Mouse (Mus musculus): ENCODE data around the gene Fam207a. TPM values are rescaled to one million over a fixed set of nuclear protein-coding genes. Genes with fewer than 3 reads are reported as not detected.
A peak's percentile ranks its signal among the peaks of the same experiment; 100 is the strongest.

Fam207a gene
- total RNA-seq, 2 experiments from 2014 or later = 23.8 to 26.0 TPM

DNA sequence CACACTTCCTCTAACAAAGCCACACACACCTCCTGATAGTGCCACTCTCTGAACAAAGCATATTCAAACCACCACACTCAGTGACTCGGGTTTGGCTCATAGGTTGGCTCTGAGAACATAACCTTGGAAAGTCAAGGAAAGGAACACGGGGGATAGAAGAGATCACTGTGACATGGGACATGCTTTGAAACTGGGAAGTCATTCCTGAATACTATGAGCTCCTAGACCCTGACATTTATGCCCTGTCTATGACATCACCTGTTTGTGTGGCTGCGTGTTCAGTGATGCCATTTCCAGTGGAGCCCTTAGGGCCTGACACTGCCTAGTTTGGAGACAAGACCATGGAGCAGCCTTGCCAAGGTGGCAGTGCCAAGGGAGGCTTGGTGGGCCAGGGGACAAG lies 57.9 kb downstream of the Fam207a start:
- DNase-seq (ENCODE audit: low spot score in 2 of 2) = no peak

DNA sequence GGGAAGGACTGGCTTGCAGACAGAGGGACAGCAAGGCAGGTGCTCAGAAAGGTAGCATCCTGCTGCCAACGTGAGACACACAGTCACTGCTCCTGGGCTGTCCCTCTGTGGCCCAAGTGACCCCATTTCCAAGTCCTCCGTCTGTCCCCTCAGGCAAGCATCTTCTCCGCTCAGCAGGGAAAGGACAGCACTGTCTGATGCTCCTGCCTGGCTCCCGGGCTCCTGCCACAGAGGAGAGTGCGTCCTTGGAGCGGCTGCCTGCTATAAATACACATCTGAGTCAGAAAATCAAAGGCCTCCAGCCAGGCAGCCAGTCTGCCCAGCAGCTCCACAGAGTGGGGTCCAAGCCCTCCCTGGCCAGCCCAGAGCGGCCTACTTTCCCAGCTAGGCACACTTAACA lies 59.1 kb downstream of the Fam207a start:
- peak in 1 of 2 experiments; percentile 35 for DNase-seq (ENCODE audit: low spot score in 2 of 2)

DNA sequence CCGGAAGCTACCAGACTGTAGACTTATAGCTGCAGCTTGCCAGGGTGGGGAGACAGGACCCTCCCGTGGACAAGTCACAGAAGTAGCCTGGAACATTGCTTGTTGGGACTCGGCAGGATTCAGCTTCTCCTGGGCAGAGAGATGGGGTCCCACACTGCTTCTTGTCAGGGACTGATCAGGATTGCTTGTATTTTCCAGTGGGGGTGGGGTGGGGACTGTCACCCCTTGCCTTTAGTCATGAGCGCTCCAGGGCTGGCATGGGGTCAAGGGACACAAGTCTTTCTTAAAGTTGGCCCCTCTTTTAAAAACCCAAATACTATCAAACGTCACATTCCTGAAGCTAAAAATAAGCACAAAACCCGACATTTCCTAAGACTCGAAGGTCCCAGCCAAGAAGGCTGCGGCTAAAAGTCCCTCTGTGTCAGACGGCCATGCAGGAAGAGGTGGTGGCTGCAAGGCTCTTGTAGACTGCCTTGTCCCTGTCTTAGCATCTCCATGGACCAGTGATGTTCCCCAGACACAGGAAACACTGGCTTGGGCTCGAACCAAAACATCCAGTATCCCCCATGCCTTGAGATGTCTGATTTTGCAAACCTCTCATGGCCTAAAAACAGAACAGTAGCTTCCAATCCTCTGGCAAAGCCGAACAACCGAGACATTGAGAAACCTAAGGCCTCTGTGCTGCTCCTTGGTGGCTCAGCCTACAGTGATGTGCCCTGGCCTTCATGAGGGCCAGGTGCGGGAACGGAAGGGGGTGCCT lies 60.2 kb downstream of the Fam207a start:
- DNase-seq (ENCODE audit: low spot score in 2 of 2) = no peak

DNA sequence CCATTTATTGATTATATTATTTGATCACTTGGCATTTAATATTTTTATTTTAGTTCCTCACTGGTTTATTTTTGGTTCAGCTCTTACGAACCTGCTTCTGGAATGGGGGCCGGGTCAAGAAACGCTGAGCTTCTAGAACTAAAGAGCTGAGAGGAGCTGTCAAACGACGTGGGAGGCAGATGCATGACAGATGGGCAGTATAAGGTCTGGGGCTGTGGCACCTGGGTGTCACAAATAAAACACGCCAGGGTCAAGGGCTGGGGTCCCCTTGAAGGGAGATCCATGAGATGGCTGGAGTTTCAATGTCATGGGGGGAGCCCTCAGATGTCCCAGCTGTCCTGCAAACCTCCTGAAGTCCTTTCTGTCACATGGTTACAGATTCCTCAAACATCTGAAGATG lies 60.8 kb downstream of the Fam207a start:
- DNase-seq (ENCODE audit: low spot score in 2 of 2) = no peak

DNA sequence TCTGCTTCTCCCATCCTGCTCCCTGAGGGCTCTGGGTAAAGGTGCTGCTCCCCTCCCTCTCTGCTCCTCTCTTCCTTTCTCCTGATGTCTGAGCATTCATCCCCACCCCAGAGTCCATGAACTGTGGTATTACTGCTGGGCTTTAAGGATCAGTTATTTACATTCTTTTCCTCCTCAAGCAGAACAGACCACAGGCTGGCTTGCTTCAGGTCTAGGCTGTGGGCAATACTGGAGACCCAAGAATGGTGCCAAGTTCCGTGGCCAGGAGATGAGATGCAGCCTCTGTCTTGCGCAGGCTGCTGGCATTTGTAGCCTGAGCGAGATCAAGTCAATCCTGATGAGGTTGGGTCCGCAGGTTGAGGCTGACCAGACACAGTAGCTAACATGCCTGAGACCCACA lies 63.8 kb downstream of the Fam207a start:
- DNase-seq (ENCODE audit: low spot score in 2 of 2) = no peak

DNA sequence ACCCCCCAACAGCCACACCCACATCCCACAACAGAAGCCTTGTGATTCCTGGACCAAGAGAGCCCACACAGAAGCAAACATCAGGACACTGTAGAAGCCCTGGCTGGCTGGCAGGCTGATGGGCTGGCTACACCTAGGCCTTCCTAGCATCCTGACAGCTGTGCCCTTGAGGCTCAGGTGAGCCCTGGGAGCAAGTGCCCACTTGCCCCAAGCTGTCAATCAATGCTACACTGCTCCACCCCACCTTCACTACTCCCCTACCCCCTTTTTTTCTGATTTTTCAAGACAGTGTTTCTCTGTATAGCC lies 65.5 kb downstream of the Fam207a start:
- no peak for DNase-seq (ENCODE audit: low spot score in 2 of 2)

DNA sequence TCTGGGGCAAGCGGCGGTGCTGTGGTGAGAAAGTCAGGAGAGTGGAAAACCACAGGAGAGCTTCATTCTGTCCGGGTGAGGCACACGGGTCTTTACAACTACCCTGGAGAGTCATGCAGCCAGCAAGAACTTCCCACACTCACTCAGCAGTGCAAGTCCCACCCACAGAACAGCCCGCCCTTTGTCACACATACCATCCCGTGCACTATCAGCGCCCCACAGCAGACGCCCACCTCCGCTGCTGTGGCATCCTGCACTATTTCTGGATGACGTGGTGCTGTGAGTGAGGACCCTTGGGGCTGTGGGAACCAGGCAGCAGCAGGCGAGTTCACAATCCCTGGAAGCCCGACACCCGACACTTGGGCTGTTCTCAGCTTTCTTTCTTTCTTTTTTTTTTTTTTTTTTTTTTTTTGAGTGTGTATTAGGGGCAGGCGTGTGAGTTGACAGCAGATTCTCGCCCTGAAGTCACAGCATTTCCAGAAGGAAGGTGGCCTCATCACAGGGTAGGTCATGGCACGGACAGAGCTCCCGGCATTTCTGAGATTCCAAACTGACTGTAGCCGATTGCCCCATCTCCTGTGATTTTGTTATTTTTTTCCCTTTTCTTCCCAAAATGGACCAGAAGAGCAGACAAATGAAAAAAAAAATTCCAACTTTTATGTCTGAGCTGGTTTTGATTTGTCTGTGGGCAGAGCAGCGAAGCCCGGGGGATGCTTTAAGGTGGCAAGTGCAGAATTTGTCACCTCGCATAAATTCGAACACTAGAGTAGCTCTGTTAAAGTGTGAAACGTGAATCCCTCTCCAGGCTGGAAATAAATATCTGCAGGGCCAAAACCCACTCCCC lies 66.0 kb downstream of the Fam207a start:
- no peak for DNase-seq (ENCODE audit: low spot score in 2 of 2)

DNA sequence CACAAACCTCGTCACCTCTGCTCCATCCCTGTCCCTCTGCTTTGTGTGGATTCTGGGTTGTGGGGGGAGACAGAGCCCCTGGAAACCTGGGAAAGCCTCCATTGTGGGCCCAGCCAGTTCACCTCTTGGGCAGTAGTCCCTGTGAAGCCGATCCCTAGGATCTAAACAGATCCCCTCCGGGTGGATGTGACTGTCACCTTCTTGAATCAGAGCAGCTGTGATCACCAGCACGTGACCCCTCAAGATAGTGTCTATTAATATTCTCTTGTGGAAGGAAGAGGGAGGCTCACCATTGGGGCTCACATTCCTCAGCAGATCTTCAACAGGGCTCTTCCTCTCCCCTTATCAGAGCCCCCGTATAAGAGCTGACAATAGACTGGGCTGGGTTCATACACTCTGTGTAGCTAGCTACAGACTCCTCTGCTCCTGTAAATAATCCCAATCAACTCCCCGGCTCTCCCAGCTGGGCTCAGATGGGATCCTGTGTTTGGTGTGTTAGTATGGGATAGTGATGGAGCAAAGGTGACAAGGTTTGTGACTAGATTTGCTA lies 66.8 kb downstream of the Fam207a start:
- no peak for DNase-seq (ENCODE audit: low spot score in 2 of 2)

DNA sequence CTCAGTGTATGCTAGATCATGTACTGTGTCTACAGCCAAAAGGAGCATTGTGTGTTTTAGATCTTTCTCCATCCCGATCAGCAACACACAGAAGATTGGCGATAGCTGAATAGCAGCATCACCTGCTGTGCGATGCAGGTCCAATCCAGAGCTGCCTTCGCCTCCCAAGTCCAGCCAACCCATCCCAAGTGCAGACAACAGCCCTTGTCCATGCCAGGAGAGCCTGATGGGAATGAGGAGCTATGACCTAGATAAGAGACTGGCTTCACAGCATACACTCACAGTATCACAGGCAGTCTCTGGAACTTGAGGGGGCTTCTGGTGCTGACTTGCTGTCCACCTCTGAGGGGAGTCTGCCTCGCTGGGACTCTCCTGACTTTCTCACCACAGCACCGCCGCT lies 67.4 kb downstream of the Fam207a start:
- no peak for DNase-seq (ENCODE audit: low spot score in 2 of 2)

DNA sequence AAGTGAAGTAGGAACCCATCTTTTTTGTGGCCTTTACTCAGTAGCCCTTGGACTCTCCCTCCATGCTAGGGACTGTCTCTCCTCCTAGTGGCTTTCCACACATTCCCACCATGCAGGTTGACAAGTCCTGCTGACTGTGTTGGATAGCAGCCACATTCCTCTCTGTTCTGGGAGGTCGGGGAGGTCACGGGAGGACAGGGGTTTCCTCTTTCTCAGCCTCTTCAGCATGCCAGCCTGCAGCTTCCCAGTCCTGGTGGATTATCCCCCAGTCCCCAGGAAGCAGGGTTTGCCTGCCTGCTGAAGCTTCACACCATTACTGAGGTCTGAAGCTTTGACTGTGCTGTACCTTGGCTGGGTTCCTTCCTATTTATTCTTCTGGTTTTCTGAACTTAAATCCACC lies 67.8 kb downstream of the Fam207a start:
- DNase-seq (ENCODE audit: low spot score in 2 of 2) = no peak

DNA sequence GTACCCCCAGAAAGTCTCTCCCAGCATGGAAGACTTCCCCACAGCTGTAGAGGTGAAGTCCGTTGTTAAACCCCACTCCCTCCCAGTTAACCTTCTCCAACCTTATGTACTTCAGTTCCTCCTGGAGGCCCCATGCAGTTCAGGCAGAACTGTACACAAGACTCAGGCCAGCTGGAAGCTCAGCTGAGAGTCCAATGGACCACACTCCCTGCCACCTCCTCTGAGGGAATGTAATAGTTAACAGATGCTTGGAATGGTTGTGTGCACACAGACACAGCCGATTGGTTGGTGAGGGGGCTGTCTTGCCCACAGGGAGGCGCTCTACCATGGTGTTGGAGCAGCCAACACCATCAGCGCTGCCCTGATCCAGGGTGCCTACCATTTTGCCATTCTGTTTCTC lies 73.3 kb downstream of the Fam207a start:
- no peak for DNase-seq (ENCODE audit: low spot score in 2 of 2)

DNA sequence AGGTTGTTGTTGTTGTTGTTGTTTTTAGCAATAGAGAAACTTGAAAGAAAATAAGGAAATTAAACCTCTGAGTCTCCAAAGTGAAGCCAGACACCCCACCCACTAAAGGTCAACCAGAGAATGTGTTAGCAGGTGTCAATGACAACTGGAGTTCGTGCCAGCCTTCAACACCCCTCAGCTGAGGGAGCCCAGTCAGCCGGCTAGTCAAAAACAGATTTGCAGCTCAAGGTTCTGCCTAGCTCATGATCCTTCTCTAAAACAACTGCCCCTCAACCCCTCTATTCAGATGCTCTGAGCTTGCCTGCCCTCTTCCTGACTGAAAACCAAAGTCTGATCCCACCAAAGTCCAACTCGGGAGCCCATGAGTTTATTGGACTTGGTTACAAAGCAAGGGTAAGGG lies 73.8 kb downstream of the Fam207a start:
- no peak for DNase-seq (ENCODE audit: low spot score in 2 of 2)

DNA sequence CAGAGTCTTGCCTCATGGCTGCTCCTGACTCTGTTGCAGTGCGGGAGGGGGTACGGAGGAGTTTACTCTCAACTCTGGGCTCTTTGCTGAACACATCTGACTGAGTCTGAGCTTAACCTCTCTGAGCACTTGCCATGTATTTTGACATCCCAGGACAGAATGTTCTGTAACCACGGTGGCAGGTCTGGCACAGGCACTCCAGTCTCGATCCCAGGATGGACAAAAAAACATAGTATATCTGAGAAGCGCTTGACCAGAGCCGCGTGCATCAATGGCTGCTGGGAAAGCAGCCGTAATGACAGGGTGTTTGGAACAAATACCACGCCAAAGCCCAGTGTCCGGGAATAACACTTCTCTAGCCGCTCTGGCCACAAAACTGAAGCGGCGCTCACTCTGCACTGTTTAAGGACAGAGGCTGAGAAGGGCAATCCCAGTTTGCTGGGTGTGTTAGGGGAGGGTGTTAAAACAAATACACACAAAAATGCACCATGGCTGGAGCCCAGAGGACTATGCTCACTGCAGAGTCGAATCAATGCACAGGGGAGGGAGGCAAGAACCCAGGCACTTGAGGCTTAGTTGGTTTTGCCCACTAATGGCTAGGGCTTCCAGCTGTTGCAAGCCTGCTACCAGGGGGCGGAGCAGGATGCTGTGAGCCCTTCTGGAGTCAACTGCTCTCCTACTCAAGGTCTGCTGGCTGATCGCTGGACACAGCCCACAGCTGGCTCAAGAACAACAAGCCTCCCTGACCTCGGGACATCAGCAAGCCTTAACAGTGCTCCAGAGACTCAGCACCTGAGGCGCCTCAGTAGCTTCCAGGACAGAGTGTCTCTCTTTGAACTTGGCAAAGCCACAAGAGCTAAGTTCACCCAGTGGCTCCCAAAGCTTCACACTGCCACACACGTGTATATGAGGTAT lies 74.5 kb downstream of the Fam207a start:
- DNase-seq (ENCODE audit: low spot score in 2 of 2) = no peak

DNA sequence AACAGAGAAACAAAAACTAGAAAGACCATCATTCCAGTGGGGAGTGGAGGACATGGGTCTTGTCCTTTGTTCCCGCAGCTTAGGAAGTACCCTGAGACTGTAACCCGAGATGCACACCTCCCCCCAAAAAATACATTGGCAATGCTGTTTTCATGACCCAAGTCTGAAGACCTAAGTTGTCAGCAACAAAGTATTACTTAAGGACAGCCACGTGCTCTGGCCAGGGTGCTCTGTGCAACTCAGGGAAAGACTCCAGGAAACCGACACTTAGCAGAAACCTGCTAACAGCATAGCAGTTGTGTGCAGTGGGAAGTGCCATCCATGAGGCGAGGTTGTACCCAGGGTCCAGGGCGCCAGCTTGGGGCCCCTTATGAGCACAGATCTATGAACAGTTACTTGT lies 75.3 kb downstream of the Fam207a start:
- DNase-seq (ENCODE audit: low spot score in 2 of 2) = no peak

DNA sequence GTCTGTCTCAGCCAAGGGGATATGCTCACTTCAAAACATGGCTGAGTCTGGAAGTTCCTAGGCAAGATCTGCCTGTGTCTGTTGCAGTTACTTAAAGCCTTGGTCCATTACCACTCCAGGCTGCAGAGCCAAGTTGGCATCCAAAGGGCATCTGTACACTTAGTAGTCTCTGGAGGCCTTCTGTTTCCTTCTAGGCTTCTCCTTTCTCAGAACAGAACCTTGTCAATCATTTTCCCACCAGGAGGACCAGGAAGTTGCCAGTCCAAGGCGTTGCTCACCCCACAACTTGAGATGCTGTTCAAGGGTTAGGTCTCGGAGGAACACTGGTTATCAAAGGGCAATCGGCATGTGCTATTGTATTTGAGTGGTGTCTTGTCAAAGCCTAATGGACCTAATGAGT lies 76.6 kb downstream of the Fam207a start:
- no peak for DNase-seq (ENCODE audit: low spot score in 2 of 2)

DNA sequence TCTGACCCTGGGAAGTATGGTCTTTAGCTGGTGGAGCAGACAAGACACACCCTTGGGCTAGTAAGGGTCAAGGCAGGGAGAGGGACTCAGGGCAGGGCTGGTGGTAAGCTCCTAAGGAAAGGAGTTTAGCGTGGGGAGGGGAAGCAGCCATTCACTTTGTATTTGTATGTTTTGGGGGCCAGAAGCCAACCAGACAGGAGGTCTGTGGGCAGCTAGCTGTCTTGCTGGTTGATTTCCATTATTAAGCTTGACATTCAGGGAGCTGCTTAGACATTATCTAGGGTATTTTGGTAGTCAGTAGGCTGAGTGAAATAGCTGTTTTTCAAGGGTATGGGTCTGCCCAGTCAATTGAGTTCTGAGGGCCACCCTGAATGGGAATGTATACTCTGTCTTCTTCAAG lies 77.6 kb downstream of the Fam207a start:
- no peak for DNase-seq (ENCODE audit: low spot score in 2 of 2)

Other genes with a start within 250 kb of the Fam207a start
- gene Adarb1, start 97.5 kb downstream of the Fam207a start, total RNA-seq (2021) = 10 to 100 TPM; 16.0 to 16.2 TPM
- 1 to 10 TPM; 5.3 to 8.5 TPM for gene Itgb2, start 14.5 kb upstream of the Fam207a start, total RNA-seq (2021)
- gene Pttg1ip, start 65.9 kb upstream of the Fam207a start, total RNA-seq (2021) = 100 to 1,000 TPM; 176 to 186 TPM
- 100 to 1,000 TPM; 181 to 183 TPM for gene Sumo3, start 90.3 kb upstream of the Fam207a start, total RNA-seq (2021)
- 10 to 100 TPM; 18.1 to 27.7 TPM for gene Gm49325, start 90.4 kb upstream of the Fam207a start, total RNA-seq (2021)
- gene Ube2g2, start 106.5 kb upstream of the Fam207a start, total RNA-seq (2021) = 10 to 100 TPM; 42.2 to 44.3 TPM
- gene Tspear, start 170.8 kb upstream of the Fam207a start, total RNA-seq (2021) = 1 to 10 TPM in 1 of 2 experiments, under 1 TPM in 1; 0.45 to 1.0 TPM
- not detected for gene Gm19402, start 175.0 kb upstream of the Fam207a start, total RNA-seq (2021)
- not detected for gene Gm9508, start 181.4 kb upstream of the Fam207a start, total RNA-seq (2021)
- gene Gm10272, start 190.8 kb upstream of the Fam207a start, total RNA-seq (2021) = not detected
- not detected for gene Gm10024, start 195.7 kb upstream of the Fam207a start, total RNA-seq (2021)
- not detected for gene Gm10142, start 200.0 kb upstream of the Fam207a start, total RNA-seq (2021)
- not detected for gene Krtap12-1, start 204.8 kb upstream of the Fam207a start, total RNA-seq (2021)
- not detected for gene Gm10100, start 210.7 kb upstream of the Fam207a start, total RNA-seq (2021)
- not detected for gene Gm18596, start 226.9 kb upstream of the Fam207a start, total RNA-seq (2021)
- not detected for gene Gm9736, start 235.6 kb upstream of the Fam207a start, total RNA-seq (2021)
- gene Gm3233, start 243.9 kb upstream of the Fam207a start, total RNA-seq (2021) = not detected